Mouse (Mus musculus) embryonic fibroblast, embryonic 13.5 days (primary cell): Measurements from ENCODE around the gene Rpap1. TPM values are rescaled to one million over a fixed set of nuclear protein-coding genes. Genes with fewer than 3 reads are reported as not detected.
A peak's percentile ranks its signal among the peaks of the same experiment; 100 is the strongest.

ENCODE experiments used
- H3K27ac ChIP-seq: 2 replicates; pipeline ENCODE4 v1.5.1; 2012; ENCODE audit warnings: low read length, control low read depth, inconsistent platforms; ENCODE audit not compliant: insufficient read depth
- H3K4me1 ChIP-seq: 2 replicates; pipeline ENCODE4 v1.6.1; 2011; ENCODE audit warnings: low read length; ENCODE audit not compliant: control insufficient read depth, insufficient read depth
- H3K4me3 ChIP-seq: 2 replicates; pipeline ENCODE4 v1.5.1; 2011; ENCODE audit warnings: mild to moderate bottlenecking, control low read depth, low read length; ENCODE audit not compliant: insufficient read depth
- CTCF ChIP-seq: IDR thresholded peaks from 2 replicates; pipeline ENCODE4 v1.5.1; 2011; ENCODE audit warnings: mild to moderate bottlenecking, control low read depth, low read length, moderate library complexity, borderline replicate concordance; ENCODE audit not compliant: insufficient read depth
- POLR2A ChIP-seq: IDR thresholded peaks from 2 replicates; pipeline ENCODE4 v1.6.1; 2011; ENCODE audit warnings: low read depth, mild to moderate bottlenecking, control low read depth, low read length, moderate library complexity
- polyA plus RNA-seq: library from polyadenylated mRNA; stranded (reverse); fragments of >200 nt; gene quantifications from 2 replicates; pipeline ENCODE4 v1.2.4, GENCODE M21; 2011; ENCODE audit warnings: low read depth; ENCODE audit not compliant: missing spikeins, insufficient read length

Gene Rpap1
- polyA plus RNA-seq, 1 experiment, result 12.2 TPM

DNA sequence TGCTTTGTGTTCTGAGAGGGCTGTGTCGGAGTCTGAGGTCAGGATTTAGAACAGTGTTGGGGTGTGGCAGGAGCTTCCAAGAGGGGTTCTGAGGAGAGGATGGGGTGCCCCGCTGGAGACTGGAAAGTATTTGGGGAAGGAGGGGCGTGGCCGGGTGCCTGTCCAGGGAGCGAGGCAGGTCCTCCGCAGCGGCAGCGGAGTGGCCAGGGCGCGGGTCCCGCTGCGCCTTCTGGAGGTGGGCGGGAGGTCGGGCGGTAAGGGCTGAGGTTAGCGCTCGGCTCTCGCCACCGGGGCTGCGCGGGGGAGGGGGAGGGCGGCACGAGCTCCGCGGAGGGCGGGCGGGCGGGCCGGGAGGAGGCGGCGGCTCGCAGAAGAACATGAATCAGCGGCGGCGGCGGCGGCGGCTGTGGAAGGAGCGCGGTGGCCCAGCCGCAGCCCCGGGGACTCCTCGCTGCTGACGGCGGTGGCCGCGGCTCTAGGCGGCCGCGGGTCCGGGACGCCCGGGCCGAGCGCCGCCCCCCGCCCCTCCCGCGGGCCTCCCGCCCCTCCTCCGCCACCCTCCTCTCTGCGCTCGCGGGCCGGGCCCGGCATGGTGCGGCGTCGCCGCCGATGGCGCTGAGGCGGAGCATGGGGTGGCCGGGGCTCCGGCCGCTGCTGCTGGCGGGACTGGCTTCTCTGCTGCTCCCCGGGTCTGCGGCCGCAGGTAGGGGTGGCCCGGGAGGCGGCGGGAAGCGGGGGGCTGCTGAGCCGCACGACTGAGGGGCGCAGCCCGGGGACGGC lies 12.0 kb upstream of the Rpap1 start:
- TF ChIP-seq POLR2A (peak; percentile 52), CTCF (no peak)
- Histone ChIP-seq H3K4me3 (peak overlapping the region; percentile 65), H3K27ac (no peak overlapping the region), H3K4me1 (peaks cover 8% of the 10 kb centered on the region; the same call in 1 of the 2 replicates)

DNA sequence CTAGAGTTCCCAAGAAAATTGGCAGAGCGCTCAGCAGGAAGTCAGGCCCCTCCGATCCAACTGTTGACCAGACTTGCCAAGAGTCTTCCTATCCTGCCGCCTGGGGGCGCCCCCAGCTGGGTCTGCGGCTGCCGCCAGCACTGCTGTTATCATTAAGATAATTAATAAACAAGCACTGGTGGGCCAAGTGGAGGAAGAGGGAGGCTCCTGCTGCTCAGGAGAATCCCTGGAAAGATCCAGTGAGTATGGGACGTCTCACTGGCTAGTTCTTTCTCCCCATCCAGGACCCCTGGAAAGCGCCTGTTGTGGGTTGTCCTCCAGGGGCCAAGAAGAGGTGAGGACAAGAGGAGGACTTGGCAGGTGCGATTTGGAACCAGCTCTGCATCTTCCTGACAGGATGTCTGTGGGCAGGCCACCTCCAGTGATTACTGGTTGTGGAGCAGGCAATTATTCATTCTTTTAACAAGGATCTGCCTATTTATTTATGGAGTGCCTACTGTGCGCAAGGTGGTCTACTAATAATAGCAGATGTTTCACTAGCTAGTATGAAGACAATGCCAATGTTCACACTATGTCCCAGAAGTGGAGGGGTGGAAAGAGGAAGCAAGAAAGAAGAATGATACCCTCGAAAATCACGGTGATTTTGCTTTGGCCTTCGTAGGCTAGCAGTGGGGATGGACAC lies 11.1 kb upstream of the Rpap1 start:
- TF ChIP-seq CTCF (no peak), POLR2A (no peak)
- H3K4me3 ChIP-seq, result no peak overlapping the region; the same call in 1 of the 2 replicates
- H3K4me1 ChIP-seq, result peaks cover 4% of the 10 kb centered on the region; the same call in 1 of the 2 replicates
- no peak overlapping the region for H3K27ac ChIP-seq

- H3K27ac ChIP-seq, result no peak within 1 kb of the TSS
- H3K4me3 ChIP-seq, result no peak within 1 kb of the TSS
- TF ChIP-seq CTCF (no peak), POLR2A (no peak)
- H3K4me1 ChIP-seq, result no peaks in the 10 kb centered on the region
Observed at GRCm38 (mm10) chr2:119797279-119797783, 10.0 kb upstream of the Rpap1 start, which contains the start of gene Tyro3. TSS of gene Tyro3 (plus strand) at chr2:119797733.

- H3K4me1 ChIP-seq, result no peaks in the 10 kb centered on the region
- TF ChIP-seq CTCF (no peak), POLR2A (no peak)
- H3K27ac ChIP-seq, result no peak overlapping the region
- H3K4me3 ChIP-seq, result no peak overlapping the region
Observed at GRCm38 (mm10) chr2:119789996-119790395, 2.7 kb upstream of the Rpap1 start.

- H3K27ac ChIP-seq, result no peak overlapping the region
- no peak overlapping the region for H3K4me3 ChIP-seq
- H3K4me1 ChIP-seq, result no peaks in the 10 kb centered on the region
- no peak for TF ChIP-seq POLR2A
- peak; percentile 10; the same call in 1 of the 2 replicates for TF ChIP-seq CTCF
Observed at GRCm38 (mm10) chr2:119767246-119767645, 20.1 kb downstream of the Rpap1 start.

GRCm38 (mm10) chr2:119763924-119764323 lies 23.4 kb downstream of the Rpap1 start:
- Histone ChIP-seq H3K4me1 (no peaks in the 10 kb centered on the region), H3K4me3 (no peak overlapping the region), H3K27ac (no peak overlapping the region)
- TF ChIP-seq CTCF (no peak), POLR2A (no peak)

DNA sequence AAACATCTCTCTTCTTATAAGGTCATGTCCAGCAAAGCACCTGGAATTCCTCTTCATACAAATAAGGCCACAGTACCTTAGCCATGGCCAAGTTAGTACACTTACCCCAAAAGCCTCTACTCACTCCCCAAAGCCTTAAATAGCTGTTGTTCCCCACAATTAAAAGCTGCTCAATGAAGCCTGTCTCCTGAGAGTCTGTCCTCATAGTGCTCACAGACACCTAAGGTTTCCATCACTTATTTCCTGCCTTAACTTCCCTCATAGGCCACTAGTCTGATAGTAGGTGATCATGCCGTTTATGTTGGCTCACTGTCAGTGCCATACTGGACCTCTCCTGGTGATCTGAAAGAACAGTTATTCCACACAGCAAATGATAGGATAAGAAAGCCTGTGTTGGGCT lies 25.1 kb downstream of the Rpap1 start:
- TF ChIP-seq POLR2A (no peak), CTCF (no peak)
- no peak overlapping the region for H3K4me3 ChIP-seq
- no peaks in the 10 kb centered on the region for H3K4me1 ChIP-seq
- H3K27ac ChIP-seq, result no peak overlapping the region

GRCm38 (mm10) chr2:119760251-119760650 lies 27.1 kb downstream of the Rpap1 start, which contains the start of gene Ltk:
TSS of gene Ltk (minus strand) at chr2:119760431.
- Histone ChIP-seq H3K4me1 (no peaks in the 10 kb centered on the region), H3K27ac (no peak within 1 kb of the TSS), H3K4me3 (no peak within 1 kb of the TSS)
- TF ChIP-seq POLR2A (no peak), CTCF (no peak)

- H3K4me1 ChIP-seq, result no peaks in the 10 kb centered on the region
- H3K27ac ChIP-seq, result no peak overlapping the region
- peak overlapping the region; percentile 34 for H3K4me3 ChIP-seq
- TF ChIP-seq CTCF (no peak), POLR2A (no peak)
Observed at GRCm38 (mm10) chr2:119758844-119759835, 28.2 kb downstream of the Rpap1 start.
